Mouse (Mus musculus): Measurements from ENCODE around the gene Hoxa9.

The Hoxa9 gene

GRCm38 (mm10) chr6:52260654-52261575, 30.0 kb upstream of the Hoxa9 start, which contains the start of gene Hoxa13:
TSS of gene Hoxa13 (minus strand) at chr6:52260880.
- no peak for DNase-seq

GRCm38 (mm10) chr6:52259811-52260261, 28.9 kb upstream of the Hoxa9 start:
- DNase-seq = no peak

GRCm38 (mm10) chr6:52259081-52259790, 28.3 kb upstream of the Hoxa9 start:
- DNase-seq = no peak

- peak; percentile 40 for DNase-seq
Observed at GRCm38 (mm10) chr6:52256956-52257355, 26.1 kb upstream of the Hoxa9 start.

- DNase-seq = no peak
Observed at GRCm38 (mm10) chr6:52253511-52254500, 22.9 kb upstream of the Hoxa9 start.

- DNase-seq = no peak
Observed at GRCm38 (mm10) chr6:52252775-52253376, 22.0 kb upstream of the Hoxa9 start.

GRCm38 (mm10) chr6:52252016-52252774, 21.3 kb upstream of the Hoxa9 start:
- DNase-seq = no peak

- no peak for DNase-seq
Observed at GRCm38 (mm10) chr6:52251177-52251879, 20.4 kb upstream of the Hoxa9 start.

GRCm38 (mm10) chr6:52249826-52250225, 18.9 kb upstream of the Hoxa9 start:
- no peak for DNase-seq

- DNase-seq = no peak
Observed at GRCm38 (mm10) chr6:52249415-52249738, 18.5 kb upstream of the Hoxa9 start.

GRCm38 (mm10) chr6:52248638-52249414, 17.9 kb upstream of the Hoxa9 start:
- DNase-seq = no peak

GRCm38 (mm10) chr6:52247766-52248637, 17.1 kb upstream of the Hoxa9 start:
- no peak for DNase-seq

- no peak for DNase-seq
Observed at GRCm38 (mm10) chr6:52246916-52247315, 16.0 kb upstream of the Hoxa9 start.

- DNase-seq = no peak
Observed at GRCm38 (mm10) chr6:52246403-52246803, 15.5 kb upstream of the Hoxa9 start.

GRCm38 (mm10) chr6:52245757-52246142, 14.9 kb upstream of the Hoxa9 start, which contains the start of gene Hoxa11:
TSS of gene Hoxa11 (minus strand) at chr6:52245810.
- DNase-seq = no peak

- no peak for DNase-seq
Observed at GRCm38 (mm10) chr6:52245040-52245756, 14.3 kb upstream of the Hoxa9 start.

GRCm38 (mm10) chr6:52244471-52245039, 13.7 kb upstream of the Hoxa9 start:
- DNase-seq = no peak

- DNase-seq = no peak
Observed at GRCm38 (mm10) chr6:52243681-52244121, 12.8 kb upstream of the Hoxa9 start.
